Mouse (Mus musculus) urinary bladder, postnatal 10 days (tissue): ENCODE data around the gene Mlst8.

Source experiments
- DNase-seq: peaks from one replicate; pipeline ENCODE4 v3.0.0; 2022; ENCODE audit warnings: low spot score

The Mlst8 gene

GRCm38 (mm10) chr17:24478663-24479380 is at the start of gene Mlst8:
Mlst8 (minus strand) TSS chr17:24479078.
- peak; percentile 94 for DNase-seq

- DNase-seq, result no peak
These were observed 49.7 kb upstream of the Mlst8 start for GRCm38 (mm10) chr17:24528560-24528918.

- peak; percentile 67 for DNase-seq
These were observed 49.1 kb upstream of the Mlst8 start, which contains the start of gene Traf7 for GRCm38 (mm10) chr17:24527723-24528559. Traf7 (minus strand) TSS chr17:24527938.

- no peak for DNase-seq
These were observed 48.4 kb upstream of the Mlst8 start for GRCm38 (mm10) chr17:24527315-24527714.

- DNase-seq, result no peak
These were observed 45.9 kb upstream of the Mlst8 start for GRCm38 (mm10) chr17:24524734-24525133.

GRCm38 (mm10) chr17:24520450-24520849 is 41.6 kb upstream of the Mlst8 start:
- no peak for DNase-seq

- DNase-seq, result no peak
These were observed 35.7 kb upstream of the Mlst8 start for GRCm38 (mm10) chr17:24514270-24515257.

GRCm38 (mm10) chr17:24513609-24514008 is 34.7 kb upstream of the Mlst8 start:
- DNase-seq, result no peak

- DNase-seq, result no peak
These were observed 29.1 kb upstream of the Mlst8 start for GRCm38 (mm10) chr17:24507806-24508460.

GRCm38 (mm10) chr17:24507129-24507664 is 28.3 kb upstream of the Mlst8 start:
- no peak for DNase-seq

- DNase-seq, result no peak
These were observed 27.6 kb upstream of the Mlst8 start for GRCm38 (mm10) chr17:24506332-24507070.

- no peak for DNase-seq
These were observed 26.5 kb upstream of the Mlst8 start for GRCm38 (mm10) chr17:24505286-24505955.

GRCm38 (mm10) chr17:24504085-24504484 is 25.2 kb upstream of the Mlst8 start:
- DNase-seq, result no peak

- no peak for DNase-seq
These were observed 23.3 kb upstream of the Mlst8 start for GRCm38 (mm10) chr17:24502208-24502607.

- DNase-seq, result no peak
These were observed 17.1 kb upstream of the Mlst8 start for GRCm38 (mm10) chr17:24496026-24496425.

- DNase-seq, result no peak
These were observed 16.6 kb upstream of the Mlst8 start for GRCm38 (mm10) chr17:24495443-24495842.

- no peak for DNase-seq
These were observed 15.9 kb upstream of the Mlst8 start for GRCm38 (mm10) chr17:24494627-24495335.

GRCm38 (mm10) chr17:24490399-24490798 is 11.5 kb upstream of the Mlst8 start:
- no peak for DNase-seq
